Mouse (Mus musculus) liver, embryonic 16.5 days (tissue): Measurements from ENCODE around the gene Fam167b. TPM values are rescaled to one million over a fixed set of nuclear protein-coding genes. Genes with fewer than 3 reads are reported as not detected.
A peak's percentile ranks its signal among the peaks of the same experiment; 100 is the strongest.
"Not testable (repeated sequence)": the region's sequence is repeated elsewhere in the genome, so short reads cannot be mapped to it uniquely, and the experiment has no call there.

Experiments
- ATAC-seq: fragments of 200-750 bp; cut with Nextera tagmentation; 2 replicates; pipeline ENCODE4 v1.8.0; 2017; ENCODE audit warnings: low read depth, mild to moderate bottlenecking, moderate number of reproducible peaks, moderate library complexity
- H3K27ac ChIP-seq: fragments of 300-500 bp; sonication (generic); 2 replicates; pipeline ENCODE4 v1.5.1; 2014; ENCODE audit warnings: mild to moderate bottlenecking, low read length
- H3K27me3 ChIP-seq: fragments of 300-500 bp; sonication (generic); 2 replicates; pipeline ENCODE4 v1.6.1; 2014; ENCODE audit warnings: low read depth, low read length, mixed read lengths; ENCODE audit not compliant: control insufficient read depth, insufficient read depth
- H3K36me3 ChIP-seq: fragments of 300-500 bp; sonication (generic); 2 replicates; pipeline ENCODE4 v1.6.1; 2014; ENCODE audit warnings: mild to moderate bottlenecking; ENCODE audit not compliant: control insufficient read depth, insufficient read depth
- H3K4me1 ChIP-seq: fragments of 300-500 bp; sonication (generic); 2 replicates; pipeline ENCODE4 v1.6.1; 2014; ENCODE audit warnings: low read depth, low read length, mixed read lengths; ENCODE audit not compliant: control insufficient read depth
- H3K4me2 ChIP-seq: fragments of 300-500 bp; sonication (generic); 2 replicates; pipeline ENCODE4 v1.6.1; 2014; ENCODE audit warnings: low read depth, low read length, mixed read lengths
- H3K4me3 ChIP-seq: fragments of 300-500 bp; sonication (generic); 2 replicates; pipeline ENCODE4 v1.5.1; 2014; ENCODE audit warnings: low read depth, mild to moderate bottlenecking, low read length
- H3K9ac ChIP-seq: fragments of 300-500 bp; sonication (generic); 2 replicates; pipeline ENCODE4 v1.6.1; 2014; ENCODE audit warnings: low read depth, low read length
- H3K9me3 ChIP-seq: fragments of 300-500 bp; sonication (generic); replicated peaks from 2 replicates; pipeline ENCODE4 v1.6.1; 2016; ENCODE audit warnings: low read length; ENCODE audit not compliant: control insufficient read depth
- WGBS: fragments of 180-500 bp; shearing (Covaris S2); extraction: QIAGEN DNeasy Blood & Tissue Kit; methylation state at CpG from one replicate; pipeline ENCODE4 v1.1.7; 2014; ENCODE audit not compliant: insufficient replicate concordance; 5-methylcytosine and 5-hydroxymethylcytosine counted together
- microRNA-seq: library from miRNA; unstranded; fragments of <30 nt; microRNA quantifications from one replicate; pipeline ENCODE4, GENCODE M21; 2016
- polyA plus RNA-seq: library from polyadenylated mRNA; unstranded; fragments of >200 nt; fragmentation: Nextera tagmentation; extraction: Ambion mirVana; gene quantifications from 2 replicates; pipeline ENCODE4 v1.2.1, GENCODE M21; 2015

Gene Fam167b
- polyA plus RNA-seq, 1 experiment from 2014 or later: 6.9 TPM

GRCm38 (mm10) chr4:129542592-129543141 is 35.7 kb downstream of the Fam167b start, which contains the start of gene Hdac1:
TSS of gene Hdac1 (minus strand) at chr4:129542713.
- H3K36me3 ChIP-seq: peaks cover 4% of the 10 kb centered on the region
- no peaks in the 10 kb centered on the region for H3K27me3 ChIP-seq
- WGBS: 1% methylated on average over 41 of the region's 46 CpGs
- peak within 1 kb of the TSS; percentile 86 for H3K4me2 ChIP-seq
- peak within 1 kb of the TSS; percentile 90 for H3K27ac ChIP-seq
- peak within 1 kb of the TSS; percentile 98 for H3K4me3 ChIP-seq
- ATAC-seq: peak; percentile 99
- H3K9me3 ChIP-seq: no peaks in the 10 kb centered on the region
- H3K9ac ChIP-seq: peak within 1 kb of the TSS; percentile 98
- peaks cover 17% of the 10 kb centered on the region for H3K4me1 ChIP-seq

- Histone ChIP-seq H3K4me3 (peak overlapping the region; percentile 98), H3K4me1 (peaks cover 17% of the 10 kb centered on the region), H3K36me3 (peaks cover 4% of the 10 kb centered on the region), H3K4me2 (peak overlapping the region; percentile 86), H3K27ac (peak overlapping the region; percentile 89), H3K9me3 (no peaks in the 10 kb centered on the region), H3K27me3 (no peaks in the 10 kb centered on the region), H3K9ac (peak overlapping the region; percentile 98)
- ATAC-seq: no peak
- WGBS: 0% methylated on average over 30 of the region's 30 CpGs
Measured at GRCm38 (mm10) chr4:129541868-129542591, 36.3 kb downstream of the Fam167b start.

- no peak for ATAC-seq
- Histone ChIP-seq H3K9me3 (no peaks in the 10 kb centered on the region), H3K4me2 (no peak overlapping the region), H3K9ac (no peak overlapping the region), H3K4me1 (peaks cover 17% of the 10 kb centered on the region), H3K4me3 (no peak overlapping the region), H3K36me3 (peaks cover 8% of the 10 kb centered on the region), H3K27me3 (no peaks in the 10 kb centered on the region), H3K27ac (no peak overlapping the region)
- 88% methylated on average over 6 of the region's 6 CpGs for WGBS
Measured at GRCm38 (mm10) chr4:129540012-129540411, 38.3 kb downstream of the Fam167b start.

- not testable (repeated sequence) for ATAC-seq, H3K27me3 ChIP-seq, H3K4me3 ChIP-seq, H3K9ac ChIP-seq, H3K4me1 ChIP-seq, H3K9me3 ChIP-seq, H3K27ac ChIP-seq, H3K4me2 ChIP-seq
- H3K36me3 ChIP-seq: peaks cover 28% of the 10 kb centered on the region
- WGBS: 86% methylated on average over 5 of the region's 6 CpGs
Measured at GRCm38 (mm10) chr4:129528901-129529300, 49.4 kb downstream of the Fam167b start.

Small RNA genes within 50 kb of the gene (microRNA-seq; reads per million reads assigned to microRNA genes)
- gene Mir8119: not detected

Other genes starting within 250 kb of the Fam167b start
- gene Rbbp4, start 243.2 kb downstream of the Fam167b start, polyA plus RNA-seq: 214 and 238 TPM in 2 replicates
- 22.5 and 23.0 TPM in 2 replicates for gene Zbtb8os, start 242.9 kb downstream of the Fam167b start, polyA plus RNA-seq
- gene Zbtb8a, start 200.4 kb downstream of the Fam167b start, polyA plus RNA-seq: 2.2 and 2.7 TPM in 2 replicates
- gene Zbtb8b, start 137.7 kb downstream of the Fam167b start, polyA plus RNA-seq: 1.3 and 1.4 TPM in 2 replicates
- gene Bsdc1, start 117.0 kb downstream of the Fam167b start, polyA plus RNA-seq: 79.2 and 87.0 TPM in 2 replicates
- gene Tssk3, start 87.5 kb downstream of the Fam167b start, polyA plus RNA-seq: 0.13 TPM in 1 of 2 replicates, not detected in the other
- 0.23 and 0.60 TPM in 2 replicates for gene Fam229a, start 87.4 kb downstream of the Fam167b start, polyA plus RNA-seq
- 36.6 and 41.4 TPM in 2 replicates for gene Marcksl1, start 65.0 kb downstream of the Fam167b start, polyA plus RNA-seq
- 82.1 and 89.8 TPM in 2 replicates for gene Hdac1, start 35.8 kb downstream of the Fam167b start, polyA plus RNA-seq
- 3.1 and 3.2 TPM in 2 replicates for gene Lck, start 4.9 kb downstream of the Fam167b start, polyA plus RNA-seq
- gene Eif3i, start 22.1 kb upstream of the Fam167b start, polyA plus RNA-seq: 133 and 142 TPM in 2 replicates
- gene Tmem234, start 22.1 kb upstream of the Fam167b start, polyA plus RNA-seq: 104 and 106 TPM in 2 replicates
- gene Dcdc2b, start 35.7 kb upstream of the Fam167b start, polyA plus RNA-seq: 0.46 and 0.91 TPM in 2 replicates
- gene Iqcc, start 40.5 kb upstream of the Fam167b start, polyA plus RNA-seq: 7.5 and 8.0 TPM in 2 replicates
- 11.2 and 12.7 TPM in 2 replicates for gene Ccdc28b, start 45.4 kb upstream of the Fam167b start, polyA plus RNA-seq
- gene Txlna, start 62.5 kb upstream of the Fam167b start, polyA plus RNA-seq: 22.1 and 24.2 TPM in 2 replicates
- 6.9 and 7.0 TPM in 2 replicates for gene Kpna6, start 94.2 kb upstream of the Fam167b start, polyA plus RNA-seq
- 3.3 TPM in 2 replicates for gene Tmem39b, start 118.3 kb upstream of the Fam167b start, polyA plus RNA-seq
- 19.6 and 20.2 TPM in 2 replicates for gene Khdrbs1, start 163.8 kb upstream of the Fam167b start, polyA plus RNA-seq
- 143 and 159 TPM in 2 replicates for gene Ptp4a2, start 232.7 kb upstream of the Fam167b start, polyA plus RNA-seq